8 mouse cellular contexts compared by ENCODE assay signal in genomic region chr1:182376826-182377225, GRCm38 (mm10).
"Had no signal": no experiment of that assay in that cellular context is flagged by ENCODE, and none has a peak within 500 bp of the region (broad histone marks: within the 10 kb centered on the region; RNA-seq: fewer than 3 reads in every experiment).

No protein-coding gene starts in this region.

- H3K4me3 ChIP-seq: kidney, embryonic 15.5 days; limb, embryonic 15.5 days; liver, embryonic 12.5 days; midbrain, embryonic 10.5 days; myocyte; neural tube, embryonic 12.5 days; stomach, embryonic 15.5 days had no signal

- H3K27ac ChIP-seq: kidney, embryonic 15.5 days; limb, embryonic 15.5 days; liver, embryonic 12.5 days; midbrain, embryonic 10.5 days; neural tube, embryonic 12.5 days; stomach, embryonic 15.5 days had no signal

- DNase-seq: thymus, postnatal 36 days had no signal
